Mouse (Mus musculus): ENCODE results near the gene Gm7247. TPM values are rescaled to one million over a fixed set of nuclear protein-coding genes. Genes with fewer than 3 reads are reported as not detected.
"Not testable (repeated sequence)": the region's sequence is repeated elsewhere in the genome, so short reads cannot be mapped to it uniquely, and the experiment has no call there.

Gm7247 gene
- polyA plus RNA-seq, 1 experiment from 2014 or later = not detected

DNA sequence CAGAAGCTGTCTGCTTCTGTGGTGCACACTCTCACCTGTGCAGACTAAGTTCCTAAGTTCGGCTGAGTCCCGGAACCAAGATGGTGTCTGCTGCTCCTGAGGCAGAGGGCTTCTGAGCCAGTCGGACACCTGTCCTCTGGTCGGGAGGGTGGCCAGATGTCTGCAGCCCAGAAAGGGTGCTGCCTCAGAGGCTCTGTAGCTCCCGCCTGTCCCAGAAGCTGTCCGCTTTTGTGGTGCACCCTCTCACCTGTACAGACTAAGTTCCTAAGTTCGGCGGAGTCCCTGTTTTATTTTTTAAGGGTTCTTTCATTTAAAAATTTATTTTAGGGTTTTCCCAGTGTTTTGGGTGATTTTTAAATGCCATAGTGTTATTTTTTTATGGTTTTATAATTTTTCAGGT, 145.9 kb downstream of the Gm7247 start:
- no peak overlapping the region for H3K4me2 ChIP-seq (replicated peaks; ENCODE audit: low read depth, low read length)
- H3K36me3 ChIP-seq (ENCODE audit: control insufficient read depth, insufficient read depth, low read length) = no peaks in the 10 kb centered on the region
- H3K27ac ChIP-seq (ENCODE audit: low read depth, low read length) = no peak overlapping the region
- no peak overlapping the region for H3K4me3 ChIP-seq (ENCODE audit: low read length)
- H3K9me3 ChIP-seq (ENCODE audit: control insufficient read depth, low read length) = no peaks in the 10 kb centered on the region
- no peaks in the 10 kb centered on the region for H3K27me3 ChIP-seq (ENCODE audit: control insufficient read depth, insufficient read depth, low read length)
- WGBS = 93% methylated on average over 8 of the region's 8 CpGs
- no peak overlapping the region for H3K9ac ChIP-seq (ENCODE audit: low read depth, low read length)
- H3K4me1 ChIP-seq (ENCODE audit: control insufficient read depth, insufficient read depth, low read length) = no peaks in the 10 kb centered on the region
- ATAC-seq (ENCODE audit: low FRiP score, low TSS enrichment) = no peak

GRCm38 (mm10) chr14:51552490-51552889, 190.9 kb downstream of the Gm7247 start, which contains the start of gene Gm5622:
TSS of gene Gm5622 (plus strand) at chr14:51552790.
- Histone ChIP-seq H3K27ac (ENCODE audit: low read depth, low read length) (no peak within 1 kb of the TSS), H3K9me3 (ENCODE audit: control insufficient read depth, low read length) (no peaks in the 10 kb centered on the region), H3K4me2 (replicated peaks; ENCODE audit: low read depth, low read length) (no peak within 1 kb of the TSS), H3K36me3 (ENCODE audit: control insufficient read depth, insufficient read depth, low read length) (no peaks in the 10 kb centered on the region), H3K9ac (ENCODE audit: low read depth, low read length) (no peak within 1 kb of the TSS), H3K27me3 (ENCODE audit: control insufficient read depth, insufficient read depth, low read length) (no peaks in the 10 kb centered on the region), H3K4me1 (ENCODE audit: control insufficient read depth, insufficient read depth, low read length) (no peaks in the 10 kb centered on the region), H3K4me3 (ENCODE audit: low read length) (no peak within 1 kb of the TSS)
- WGBS = 95% methylated on average over 4 of the region's 4 CpGs
- ATAC-seq (ENCODE audit: low FRiP score, low TSS enrichment) = no peak

GRCm38 (mm10) chr14:51573963-51574362, 212.4 kb downstream of the Gm7247 start, which contains the start of gene Gm17175:
TSS of gene Gm17175 (minus strand) at chr14:51574063.
- ATAC-seq (ENCODE audit: low FRiP score, low TSS enrichment); H3K27me3 ChIP-seq (ENCODE audit: control insufficient read depth, insufficient read depth, low read length); H3K27ac ChIP-seq (ENCODE audit: low read depth, low read length); H3K4me3 ChIP-seq (ENCODE audit: low read length); H3K4me2 ChIP-seq (replicated peaks; ENCODE audit: low read depth, low read length); H3K36me3 ChIP-seq (ENCODE audit: control insufficient read depth, insufficient read depth, low read length); H3K4me1 ChIP-seq (ENCODE audit: control insufficient read depth, insufficient read depth, low read length); H3K9ac ChIP-seq (ENCODE audit: low read depth, low read length); H3K9me3 ChIP-seq (ENCODE audit: control insufficient read depth, low read length): not testable (repeated sequence)
- WGBS = 91% methylated on average over 2 of the region's 2 CpGs

- H3K4me2 ChIP-seq (replicated peaks; ENCODE audit: low read depth, low read length); H3K9me3 ChIP-seq (ENCODE audit: control insufficient read depth, low read length); H3K4me1 ChIP-seq (ENCODE audit: control insufficient read depth, insufficient read depth, low read length); ATAC-seq (ENCODE audit: low FRiP score, low TSS enrichment); H3K27ac ChIP-seq (ENCODE audit: low read depth, low read length); H3K9ac ChIP-seq (ENCODE audit: low read depth, low read length); H3K36me3 ChIP-seq (ENCODE audit: control insufficient read depth, insufficient read depth, low read length); H3K4me3 ChIP-seq (ENCODE audit: low read length); H3K27me3 ChIP-seq (ENCODE audit: control insufficient read depth, insufficient read depth, low read length): not testable (repeated sequence)
- WGBS = 93% methylated on average over 4 of the region's 4 CpGs
Measured at GRCm38 (mm10) chr14:51592039-51592438, 230.5 kb downstream of the Gm7247 start, which contains the start of gene Gm17174. TSS of gene Gm17174 (minus strand) at chr14:51592139.

DNA sequence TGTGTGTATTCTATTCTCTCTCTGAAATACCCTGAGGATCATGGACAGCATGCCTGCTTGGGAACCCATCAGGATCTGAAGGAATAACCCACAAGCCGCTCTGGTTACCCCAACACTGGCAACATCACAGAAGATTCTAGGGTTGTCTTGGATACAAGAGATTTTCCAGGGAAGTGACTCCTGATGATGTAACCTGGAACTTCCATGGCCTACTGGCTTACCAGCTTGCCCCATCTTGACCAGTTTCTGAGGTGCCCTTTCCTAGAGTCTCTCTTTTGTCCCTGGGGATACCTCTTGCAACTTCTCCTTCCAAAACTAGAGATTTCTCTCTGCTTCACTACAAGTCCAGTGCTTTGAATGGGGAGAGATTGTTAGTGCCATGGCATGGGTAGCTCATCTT, 249.7 kb downstream of the Gm7247 start, which contains the start of gene Gm17078:
Gm17078 (minus strand) TSS at position 101 of the 400 bp plus-strand sequence.
- H3K9ac ChIP-seq (ENCODE audit: low read depth, low read length) = no peak within 1 kb of the TSS
- no peak within 1 kb of the TSS for H3K4me3 ChIP-seq (ENCODE audit: low read length)
- no peak within 1 kb of the TSS for H3K4me2 ChIP-seq (replicated peaks; ENCODE audit: low read depth, low read length)
- no peak within 1 kb of the TSS for H3K27ac ChIP-seq (ENCODE audit: low read depth, low read length)
- no peak for ATAC-seq (ENCODE audit: low FRiP score, low TSS enrichment)
- no peaks in the 10 kb centered on the region for H3K36me3 ChIP-seq (ENCODE audit: control insufficient read depth, insufficient read depth, low read length)
- H3K9me3 ChIP-seq (ENCODE audit: control insufficient read depth, low read length) = no peaks in the 10 kb centered on the region
- WGBS = 86% methylated on average over 1 of the region's 1 CpGs
- no peaks in the 10 kb centered on the region for H3K27me3 ChIP-seq (ENCODE audit: control insufficient read depth, insufficient read depth, low read length)
- no peaks in the 10 kb centered on the region for H3K4me1 ChIP-seq (ENCODE audit: control insufficient read depth, insufficient read depth, low read length)

Other genes starting within 250 kb of the Gm7247 start
- gene Eddm3b, start 247.3 kb upstream of the Gm7247 start, polyA plus RNA-seq (2014; fragmentation: Nextera tagmentation; extraction: Ambion mirVana) = 2.1 and 2.5 TPM in 2 replicates
- gene Rnase6, start 237.8 kb upstream of the Gm7247 start, polyA plus RNA-seq (2014; fragmentation: Nextera tagmentation; extraction: Ambion mirVana) = 0.38 and 0.49 TPM in 2 replicates
- gene Rnase1, start 215.0 kb upstream of the Gm7247 start, polyA plus RNA-seq (2014; fragmentation: Nextera tagmentation; extraction: Ambion mirVana) = 0.53 and 0.65 TPM in 2 replicates
- gene Rnase2b, start 199.5 kb upstream of the Gm7247 start, polyA plus RNA-seq (2014; fragmentation: Nextera tagmentation; extraction: Ambion mirVana) = not detected in 2 replicates
- not detected in 2 replicates for gene Ang2, start 162.6 kb upstream of the Gm7247 start, polyA plus RNA-seq (2014; fragmentation: Nextera tagmentation; extraction: Ambion mirVana)
- not detected in 2 replicates for gene Ear14, start 158.4 kb upstream of the Gm7247 start, polyA plus RNA-seq (2014; fragmentation: Nextera tagmentation; extraction: Ambion mirVana)
- gene Rnase2a, start 105.6 kb upstream of the Gm7247 start, polyA plus RNA-seq (2014; fragmentation: Nextera tagmentation; extraction: Ambion mirVana) = not detected in 2 replicates
- gene Vmn2r88, start 49.1 kb downstream of the Gm7247 start, polyA plus RNA-seq (2014; fragmentation: Nextera tagmentation; extraction: Ambion mirVana) = not detected in 2 replicates
- gene Vmn2r89, start 90.1 kb downstream of the Gm7247 start, polyA plus RNA-seq (2014; fragmentation: Nextera tagmentation; extraction: Ambion mirVana) = not detected in 2 replicates
- gene Gm5622, start 191.0 kb downstream of the Gm7247 start, polyA plus RNA-seq (2014; fragmentation: Nextera tagmentation; extraction: Ambion mirVana) = not detected in 2 replicates
- not detected in 2 replicates for gene Gm17175, start 212.3 kb downstream of the Gm7247 start, polyA plus RNA-seq (2014; fragmentation: Nextera tagmentation; extraction: Ambion mirVana)
- not detected in 2 replicates for gene Gm17174, start 230.4 kb downstream of the Gm7247 start, polyA plus RNA-seq (2014; fragmentation: Nextera tagmentation; extraction: Ambion mirVana)
- gene Gm17078, start 249.6 kb downstream of the Gm7247 start, polyA plus RNA-seq (2014; fragmentation: Nextera tagmentation; extraction: Ambion mirVana) = not detected in 2 replicates